Mouse (Mus musculus) hindbrain, embryonic 11.5 days (tissue): ENCODE data around the gene Phc1. TPM values are rescaled to one million over a fixed set of nuclear protein-coding genes. Genes with fewer than 3 reads are reported as not detected.

Source experiments
- ATAC-seq: fragments of 200-750 bp; cut with Nextera tagmentation; 2 replicates; pipeline ENCODE4 v1.8.0; 2017; ENCODE audit warnings: mild to moderate bottlenecking, moderate TSS enrichment, moderate library complexity; ENCODE audit not compliant: low FRiP score
- DNase-seq: peaks from one replicate; pipeline ENCODE4 v3.0.0-alpha.2; 2015; ENCODE audit warnings: low spot score
- H3K27ac ChIP-seq: fragments of 300-500 bp; sonication (generic); 2 replicates; pipeline ENCODE4 v1.5.1; 2014; ENCODE audit warnings: mild to moderate bottlenecking, low read depth, low read length
- H3K27me3 ChIP-seq: fragments of 300-500 bp; sonication (generic); 2 replicates; pipeline ENCODE4 v1.6.1; 2014; ENCODE audit warnings: mild to moderate bottlenecking, low read length, moderate library complexity, mixed read lengths; ENCODE audit not compliant: control insufficient read depth, insufficient read depth
- H3K36me3 ChIP-seq: fragments of 300-500 bp; sonication (generic); 2 replicates; pipeline ENCODE4 v1.6.1; 2014; ENCODE audit warnings: mild to moderate bottlenecking, low read length, moderate library complexity, mixed read lengths; ENCODE audit not compliant: control insufficient read depth, insufficient read depth
- H3K4me1 ChIP-seq: fragments of 300-500 bp; sonication (generic); replicated peaks from 2 replicates; pipeline ENCODE4 v1.6.1; 2014; ENCODE audit warnings: low read length, mixed read lengths; ENCODE audit not compliant: control insufficient read depth, insufficient read depth
- H3K4me2 ChIP-seq: fragments of 300-500 bp; sonication (generic); replicated peaks from 2 replicates; pipeline ENCODE4 v1.6.1; 2014; ENCODE audit warnings: mild to moderate bottlenecking, low read depth, low read length
- H3K4me3 ChIP-seq: fragments of 300-500 bp; sonication (generic); 2 replicates; pipeline ENCODE4 v1.5.1; 2014; ENCODE audit warnings: low read depth, low read length
- H3K9ac ChIP-seq: fragments of 300-500 bp; sonication (generic); 2 replicates; pipeline ENCODE4 v1.6.1; 2014; ENCODE audit warnings: low read depth, low read length
- H3K9me3 ChIP-seq: fragments of 300-500 bp; sonication (generic); 2 replicates; pipeline ENCODE4 v1.6.1; 2016; ENCODE audit warnings: low read length; ENCODE audit not compliant: control insufficient read depth
- WGBS: fragments of 180-500 bp; shearing (Covaris S2); extraction: QIAGEN DNeasy Blood & Tissue Kit; methylation state at CpG from one replicate; pipeline ENCODE4 v1.1.7; 2014; 5-methylcytosine and 5-hydroxymethylcytosine counted together
- polyA plus RNA-seq: library from polyadenylated mRNA; unstranded; fragments of >200 nt; fragmentation: Nextera tagmentation; extraction: Ambion mirVana; gene quantifications from 2 replicates; pipeline ENCODE4 v1.2.1, GENCODE M21; 2014

Phc1 gene
- polyA plus RNA-seq, 1 experiment from 2014 or later: 36.7 TPM

GRCm38 (mm10) chr6:122343719-122344118 lies 3.4 kb upstream of the Phc1 start:
- Histone ChIP-seq H3K9ac (no peak overlapping the region), H3K27me3 (no peaks in the 10 kb centered on the region), H3K4me2 (no peak overlapping the region), H3K27ac (no peak overlapping the region), H3K9me3 (no peaks in the 10 kb centered on the region), H3K36me3 (no peaks in the 10 kb centered on the region), H3K4me1 (no peaks in the 10 kb centered on the region), H3K4me3 (no peak overlapping the region)
- WGBS: 69% methylated on average over 10 of the region's 10 CpGs
- no peak for DNase-seq
- ATAC-seq: no peak

- Histone ChIP-seq H3K4me3 (no peak overlapping the region), H3K27me3 (no peaks in the 10 kb centered on the region), H3K36me3 (no peaks in the 10 kb centered on the region), H3K9ac (no peak overlapping the region), H3K27ac (no peak overlapping the region), H3K4me1 (no peaks in the 10 kb centered on the region; the same call in 1 of the 2 replicates), H3K9me3 (no peaks in the 10 kb centered on the region), H3K4me2 (no peak overlapping the region)
- WGBS: 15% methylated on average over 5 of the region's 5 CpGs
- ATAC-seq: no peak
- DNase-seq: no peak
Measured at GRCm38 (mm10) chr6:122342125-122342524, 1.8 kb upstream of the Phc1 start.

GRCm38 (mm10) chr6:122341038-122341810 lies 863 bp upstream of the Phc1 start:
- H3K27me3 ChIP-seq: no peaks in the 10 kb centered on the region
- ATAC-seq (no peak), DNase-seq (peak; percentile 21)
- H3K9me3 ChIP-seq: no peaks in the 10 kb centered on the region
- peak overlapping the region; percentile 81; the same call in 1 of the 2 replicates for H3K4me3 ChIP-seq
- peak overlapping the region; percentile 95 for H3K27ac ChIP-seq
- 43% methylated on average over 7 of the region's 7 CpGs for WGBS
- no peaks in the 10 kb centered on the region for H3K36me3 ChIP-seq
- H3K9ac ChIP-seq: no peak overlapping the region
- H3K4me2 ChIP-seq: peak overlapping the region; percentile 43
- H3K4me1 ChIP-seq: no peaks in the 10 kb centered on the region; the same call in 1 of the 2 replicates

- Histone ChIP-seq H3K4me1 (no peaks in the 10 kb centered on the region; the same call in 1 of the 2 replicates), H3K27me3 (no peaks in the 10 kb centered on the region), H3K36me3 (peaks cover 1% of the 10 kb centered on the region; the same call in 1 of the 2 replicates), H3K4me3 (peak overlapping the region; percentile 81), H3K27ac (peak overlapping the region; percentile 95), H3K9ac (peak overlapping the region; percentile 82), H3K4me2 (peak overlapping the region; percentile 59), H3K9me3 (no peaks in the 10 kb centered on the region)
- peak; percentile 93 for DNase-seq
- peak; percentile 88 for ATAC-seq
- WGBS: 0% methylated on average over 14 of the region's 71 CpGs
Measured at GRCm38 (mm10) chr6:122339648-122340341, 566 bp downstream of the Phc1 start.

GRCm38 (mm10) chr6:122339047-122339647 lies 1.2 kb downstream of the Phc1 start:
- Histone ChIP-seq H3K4me2 (peak overlapping the region; percentile 59), H3K4me1 (no peaks in the 10 kb centered on the region; the same call in 1 of the 2 replicates), H3K27me3 (no peaks in the 10 kb centered on the region), H3K9ac (peak overlapping the region; percentile 82), H3K4me3 (peak overlapping the region; percentile 81), H3K36me3 (peaks cover 3% of the 10 kb centered on the region; the same call in 1 of the 2 replicates), H3K27ac (peak overlapping the region; percentile 95), H3K9me3 (no peaks in the 10 kb centered on the region)
- under 1% methylated on average over 47 of the region's 51 CpGs for WGBS
- ATAC-seq: peak; percentile 83
- DNase-seq: peak; percentile 74

- peaks cover 4% of the 10 kb centered on the region; the same call in 1 of the 2 replicates for H3K36me3 ChIP-seq
- no peaks in the 10 kb centered on the region; the same call in 1 of the 2 replicates for H3K4me1 ChIP-seq
- no peaks in the 10 kb centered on the region for H3K9me3 ChIP-seq
- no peak overlapping the region for H3K4me3 ChIP-seq
- H3K9ac ChIP-seq: no peak overlapping the region
- H3K4me2 ChIP-seq: no peak overlapping the region
- H3K27ac ChIP-seq: no peak overlapping the region
- no peak for DNase-seq
- no peaks in the 10 kb centered on the region for H3K27me3 ChIP-seq
- ATAC-seq: no peak
- WGBS: 68% methylated on average over 6 of the region's 6 CpGs
Measured at GRCm38 (mm10) chr6:122337546-122337945, 2.8 kb downstream of the Phc1 start.

- H3K4me2 ChIP-seq: no peak overlapping the region
- no peaks in the 10 kb centered on the region; the same call in 1 of the 2 replicates for H3K4me1 ChIP-seq
- peaks cover 10% of the 10 kb centered on the region; the same call in 1 of the 2 replicates for H3K36me3 ChIP-seq
- H3K9ac ChIP-seq: no peak overlapping the region
- no peaks in the 10 kb centered on the region for H3K27me3 ChIP-seq
- ATAC-seq (no peak), DNase-seq (no peak)
- no peak overlapping the region for H3K27ac ChIP-seq
- no peak overlapping the region for H3K4me3 ChIP-seq
- H3K9me3 ChIP-seq: no peaks in the 10 kb centered on the region
- WGBS: 83% methylated on average over 7 of the region's 7 CpGs
Measured at GRCm38 (mm10) chr6:122334786-122335340, 5.5 kb downstream of the Phc1 start.

GRCm38 (mm10) chr6:122333081-122333612 lies 7.2 kb downstream of the Phc1 start:
- Histone ChIP-seq H3K4me2 (no peak overlapping the region), H3K9me3 (no peaks in the 10 kb centered on the region), H3K36me3 (peaks cover 10% of the 10 kb centered on the region; the same call in 1 of the 2 replicates), H3K27me3 (no peaks in the 10 kb centered on the region), H3K9ac (no peak overlapping the region), H3K4me3 (no peak overlapping the region), H3K4me1 (no peaks in the 10 kb centered on the region; the same call in 1 of the 2 replicates), H3K27ac (no peak overlapping the region)
- ATAC-seq: no peak
- WGBS: 91% methylated on average over 13 of the region's 13 CpGs
- DNase-seq: no peak
